Mouse (Mus musculus): ENCODE measurements around the gene Pitpnc1.

DNA sequence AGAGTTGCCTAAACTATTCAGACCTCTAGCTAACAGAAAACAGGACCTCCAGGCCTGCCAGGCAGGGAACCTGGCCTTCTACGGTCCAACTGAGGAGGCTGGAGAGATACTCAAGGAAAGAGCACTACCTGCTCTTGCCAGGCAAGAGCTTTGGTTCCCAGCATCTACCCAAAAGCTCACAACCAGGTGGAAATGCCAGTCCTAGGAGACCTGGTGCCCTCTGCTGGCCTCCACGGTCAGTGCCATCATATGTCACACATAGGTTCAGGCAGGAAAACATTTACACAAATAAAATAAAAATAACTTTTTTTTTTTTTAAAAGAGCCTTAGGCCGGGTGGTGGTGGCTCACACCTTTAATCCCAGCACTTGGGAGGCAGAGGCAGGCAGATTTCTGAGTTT is 8.0 kb downstream of the Pitpnc1 start:
- TF ChIP-seq CTCF (conservative IDR thresholded peaks at IDR 0.05 in 1 of 2, IDR thresholded peaks at IDR 0.05 in 1 of 2; ENCODE audit: low read depth in 2 of 2, low read length in 2 of 2), result peak in 1 of 2 experiments; percentile 65; a peak in 2 of 4 replicates
- no peak for TF ChIP-seq MAFK (IDR thresholded peaks at IDR 0.05; ENCODE audit: insufficient replicate concordance, low read length)
- no peak for TF ChIP-seq KAT2A (IDR thresholded peaks at IDR 0.05; ENCODE audit: insufficient replicate concordance, low read length)
- TF ChIP-seq CHD1 (IDR thresholded peaks at IDR 0.05; ENCODE audit: low read depth, low read length), result no peak
- TF ChIP-seq TCF12 (IDR thresholded peaks at IDR 0.05; ENCODE audit: low read depth, low read length), result no peak
- TF ChIP-seq POLR2A (IDR thresholded peaks at IDR 0.05; ENCODE audit: low read depth, low read length), result no peak
- TF ChIP-seq RCOR1 (conservative IDR thresholded peaks at IDR 0.05; ENCODE audit: low read depth, low read length), result no peak
- no peak for TF ChIP-seq BHLHE40 (IDR thresholded peaks at IDR 0.05; ENCODE audit: low read depth, low read length)
- no peak for TF ChIP-seq JUND (conservative IDR thresholded peaks at IDR 0.05; ENCODE audit: low read depth, low read length)
- no peak for TF ChIP-seq HCFC1 (IDR thresholded peaks at IDR 0.05; ENCODE audit: low read depth, low read length)
- TF ChIP-seq ELF1 (IDR thresholded peaks at IDR 0.05; ENCODE audit: low read depth, low read length), result no peak
- TF ChIP-seq TBP (conservative IDR thresholded peaks at IDR 0.05; ENCODE audit: low read depth, low read length), result no peak
- TF ChIP-seq EP300 (IDR thresholded peaks at IDR 0.05; ENCODE audit: low read length), result no peak
- no peak for TF ChIP-seq POLR2AphosphoS2 (IDR thresholded peaks at IDR 0.05; ENCODE audit: low read depth, low read length)
